Mouse (Mus musculus) left cerebral cortex, adult 8-10 months (tissue): ENCODE data around the gene Prdm2. TPM values are rescaled to one million over a fixed set of nuclear protein-coding genes. Genes with fewer than 3 reads are reported as not detected.

Experiments used
- DNase-seq, 2 experiments: peaks; one replicate each; pipeline ENCODE4 v3.0.0; 2022; ENCODE audit warnings: low spot score in 2 of 2
- total RNA-seq, 4 experiments: library from RNA; stranded (reverse); gene quantifications; 2 replicates each; pipeline ENCODE4 v1.2.4; 2022

Gene Prdm2
- total RNA-seq, result 10 to 100 TPM; 35.9 to 40.1 (median 39.0) TPM

- peak; percentile 38 to 55 for DNase-seq
These were observed at the start of gene Prdm2 for GRCm38 (mm10) chr4:143212341-143213174. Gene Prdm2, minus strand, starts transcription at chr4:143212995.

DNA sequence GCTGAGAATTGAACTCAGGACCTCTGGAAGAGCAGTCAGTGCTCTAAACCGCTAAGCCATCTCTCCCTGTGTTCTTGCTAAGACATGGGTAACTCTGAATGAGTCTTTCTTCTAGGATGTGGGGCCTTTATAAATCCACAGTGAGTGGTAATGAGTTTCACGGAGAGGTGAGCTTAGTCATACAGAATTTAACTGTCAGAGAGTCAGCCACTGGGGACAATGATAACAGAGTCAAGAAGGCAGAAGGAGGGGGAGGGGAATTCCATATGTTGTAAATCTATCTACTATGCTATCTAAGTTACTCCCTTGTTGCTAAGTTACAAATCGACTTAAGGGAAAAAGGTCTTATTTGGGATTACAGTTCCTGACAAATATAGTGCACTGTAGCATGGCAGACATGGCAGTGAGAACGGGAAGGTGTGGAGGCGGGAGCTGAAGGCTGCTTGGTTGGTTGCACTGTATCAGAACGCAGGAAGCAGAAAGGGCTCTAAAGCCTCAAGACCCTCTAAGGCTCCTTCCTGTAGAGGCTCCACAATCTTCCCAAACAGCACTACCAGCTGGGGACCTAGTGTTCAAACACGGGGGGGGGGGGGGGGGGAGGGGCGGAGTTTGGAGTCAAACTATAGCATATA is 47.0 kb upstream of the Prdm2 start:
- DNase-seq, result no peak

DNA sequence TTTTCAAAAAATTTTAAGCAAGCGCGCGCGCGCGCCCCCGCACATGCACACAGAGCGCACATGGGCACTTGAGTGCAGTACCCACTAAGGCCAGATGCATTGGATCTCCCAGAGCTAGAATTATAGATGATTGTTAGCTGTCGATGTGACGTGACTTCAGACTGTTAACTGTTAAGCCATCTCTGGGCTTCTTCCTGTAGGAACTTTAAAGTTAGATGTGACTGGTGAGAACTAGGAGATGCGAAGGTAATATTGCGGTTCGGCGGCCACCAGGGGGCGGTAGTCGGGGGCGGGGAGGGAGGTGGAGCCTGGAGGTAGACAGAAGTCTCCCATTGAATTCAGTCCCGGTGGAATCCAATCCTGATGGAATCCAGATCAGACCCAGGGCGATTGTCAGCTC is 45.7 kb upstream of the Prdm2 start:
- peak in 1 of 2 experiments; percentile 18 for DNase-seq

- no peak for DNase-seq
These were observed 45.2 kb upstream of the Prdm2 start for GRCm38 (mm10) chr4:143257971-143258370.

- no peak for DNase-seq
These were observed 42.7 kb upstream of the Prdm2 start for GRCm38 (mm10) chr4:143255541-143255940.

DNA sequence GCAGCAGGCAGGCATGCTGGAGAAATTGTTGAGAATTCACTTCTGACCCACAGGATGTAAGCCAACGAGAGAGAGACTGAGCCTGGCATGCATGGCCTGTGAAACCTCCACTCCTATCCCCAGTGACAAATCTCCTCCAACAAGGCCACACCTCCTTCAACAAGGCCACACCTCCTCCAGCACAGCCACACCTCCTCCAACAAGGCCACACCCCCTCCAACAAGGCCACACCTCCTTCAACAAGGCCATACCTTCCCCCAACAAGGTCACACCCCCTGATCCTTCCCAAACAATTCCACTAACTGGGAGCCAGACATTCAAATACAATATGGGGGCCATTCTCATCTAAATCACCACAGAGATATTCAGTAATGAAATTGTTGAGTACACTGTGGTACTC is 40.6 kb upstream of the Prdm2 start:
- no peak for DNase-seq

GRCm38 (mm10) chr4:143248050-143248449 is 35.3 kb upstream of the Prdm2 start:
- no peak for DNase-seq

DNA sequence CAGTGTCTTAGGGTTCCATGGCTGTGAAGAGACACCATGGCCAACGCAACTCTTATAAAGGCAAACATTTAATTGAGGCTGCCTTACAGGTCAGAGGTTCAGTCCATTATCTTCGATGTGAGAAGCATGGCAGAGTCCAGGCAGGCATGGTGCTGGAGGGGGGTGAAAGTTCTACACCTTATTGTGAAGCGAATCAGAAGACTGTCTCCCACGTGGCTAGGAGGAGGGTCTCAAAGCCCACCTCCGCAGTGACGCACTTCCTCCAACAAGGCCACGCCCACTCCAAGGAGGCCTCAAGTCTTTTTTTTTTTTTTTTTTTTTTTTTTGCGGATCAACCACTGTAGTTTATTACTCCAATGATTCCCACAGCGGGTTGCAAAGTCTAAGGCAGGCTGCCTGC is 28.5 kb upstream of the Prdm2 start:
- DNase-seq, result no peak

DNA sequence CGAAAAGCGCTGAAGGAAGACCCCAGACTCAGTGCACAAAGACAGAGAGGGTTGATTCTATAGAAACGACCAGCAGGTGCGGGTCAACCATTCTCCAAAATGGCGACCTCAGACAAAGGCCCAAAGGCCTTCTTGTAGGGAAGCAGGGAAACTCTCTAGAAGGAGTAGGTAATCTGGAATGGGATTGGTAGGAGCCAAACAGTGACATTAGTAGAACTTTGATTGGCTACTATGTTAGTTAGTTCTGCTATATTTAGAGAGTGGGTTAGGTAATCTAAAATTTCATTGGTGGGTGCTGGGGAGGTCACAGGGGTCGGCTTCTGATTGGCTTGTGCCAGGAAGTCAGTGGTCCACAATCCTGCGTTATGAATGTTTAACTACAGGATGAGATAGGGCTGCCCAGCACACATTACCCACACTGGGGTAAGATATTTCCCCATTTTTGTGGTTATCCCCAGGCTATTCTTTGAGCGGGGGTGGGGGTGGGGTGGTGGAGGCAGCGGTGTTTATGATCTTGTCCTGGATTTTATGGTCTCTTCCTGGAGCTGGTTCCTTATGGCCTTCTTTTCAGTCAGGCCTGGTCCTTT is 26.9 kb upstream of the Prdm2 start:
- no peak for DNase-seq

GRCm38 (mm10) chr4:143239117-143239516 is 26.3 kb upstream of the Prdm2 start:
- DNase-seq, result no peak

- peak in 1 of 2 experiments; percentile 30 for DNase-seq
These were observed 25.6 kb upstream of the Prdm2 start for GRCm38 (mm10) chr4:143238241-143239031.

- no peak for DNase-seq
These were observed 19.1 kb upstream of the Prdm2 start for GRCm38 (mm10) chr4:143231790-143232422.

- DNase-seq, result no peak
These were observed 18.3 kb upstream of the Prdm2 start for GRCm38 (mm10) chr4:143231110-143231509.

DNA sequence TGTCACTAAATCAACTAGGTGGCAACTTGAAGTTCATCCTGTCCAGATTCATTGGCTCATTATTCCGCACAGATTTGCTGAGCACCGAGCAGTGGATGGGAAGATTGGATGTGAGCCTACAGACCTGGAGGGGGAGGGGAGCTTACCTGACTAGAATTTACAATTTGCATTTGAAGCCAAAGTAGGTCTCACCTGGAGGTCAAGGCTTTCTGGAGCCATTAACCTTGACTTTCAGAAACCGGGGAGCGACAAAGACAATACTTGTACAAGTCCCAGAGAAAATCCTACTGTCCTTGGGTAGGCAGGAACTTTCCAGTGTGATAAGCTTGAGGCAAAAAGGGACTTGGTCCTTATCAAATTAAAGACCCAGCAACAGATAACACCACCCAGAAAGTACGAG is 15.2 kb upstream of the Prdm2 start:
- no peak for DNase-seq

- DNase-seq, result no peak
These were observed 13.1 kb upstream of the Prdm2 start for GRCm38 (mm10) chr4:143225886-143226285.

DNA sequence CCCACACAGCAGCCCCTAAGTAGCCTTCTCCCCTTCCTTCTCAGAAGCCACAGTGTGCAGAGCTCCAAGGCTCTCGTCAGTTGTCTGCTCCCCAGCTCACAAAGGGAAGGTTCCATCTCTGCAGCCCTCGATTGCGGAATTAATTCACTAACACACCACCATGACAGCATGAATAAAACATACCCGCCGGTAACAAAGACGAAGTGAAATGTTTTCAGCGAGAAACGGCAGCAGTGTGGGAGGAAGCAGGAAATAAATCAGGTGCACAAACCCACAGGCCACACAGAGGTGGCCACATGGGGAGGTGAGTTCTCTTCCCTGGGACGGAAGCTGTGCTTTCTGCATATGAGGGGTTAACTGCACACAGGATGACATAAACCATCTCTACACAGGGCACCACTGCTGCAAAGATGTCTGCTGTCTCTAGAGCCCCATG is 6.5 kb upstream of the Prdm2 start:
- no peak for DNase-seq

DNA sequence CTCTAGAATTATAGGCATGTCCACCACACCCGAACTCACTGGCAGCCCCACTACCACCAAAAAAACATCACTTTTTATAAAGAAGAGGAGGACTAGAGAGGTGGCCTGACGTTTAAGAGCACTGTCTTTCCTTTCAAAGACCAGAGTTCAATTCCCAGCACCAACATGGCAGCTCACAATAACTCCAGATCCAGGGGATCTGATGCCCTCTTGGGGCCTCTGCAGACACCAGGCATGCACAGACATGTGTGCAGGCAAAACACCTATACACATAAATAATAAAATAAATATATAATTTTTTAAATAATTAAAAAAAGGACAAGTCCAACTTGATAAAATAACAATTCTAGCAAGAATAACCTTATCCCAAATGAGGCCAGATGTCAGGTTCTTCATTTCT is 6.1 kb upstream of the Prdm2 start:
- no peak for DNase-seq

GRCm38 (mm10) chr4:143217189-143217588 is 4.4 kb upstream of the Prdm2 start:
- DNase-seq, result no peak

DNA sequence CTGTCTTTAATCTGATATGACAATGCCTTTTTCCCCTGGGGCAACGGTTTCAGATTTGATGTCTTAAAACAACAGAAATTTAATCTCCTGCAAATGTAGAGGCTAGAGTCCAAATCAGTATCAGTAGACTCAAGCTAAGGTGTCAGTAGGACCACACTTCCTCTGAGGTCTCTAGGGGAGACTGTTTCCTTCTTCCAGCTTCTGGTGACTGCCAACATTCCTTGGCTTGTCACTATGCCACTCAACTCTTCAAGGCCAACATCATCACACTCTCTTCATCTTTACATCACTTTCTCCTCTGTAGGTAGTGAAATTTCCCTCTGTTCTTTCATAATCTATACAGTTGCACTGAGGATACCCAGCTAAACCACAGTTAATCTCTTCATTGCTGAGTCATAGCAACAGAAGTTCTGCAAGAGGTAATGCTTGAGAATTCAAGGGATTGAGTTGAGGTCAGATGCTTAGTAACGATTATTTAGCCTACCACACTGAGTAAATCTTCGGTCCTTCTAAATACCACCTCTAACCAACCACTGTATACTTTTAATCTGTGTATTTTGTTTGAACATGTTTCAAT is 1.5 kb upstream of the Prdm2 start:
- no peak for DNase-seq

DNA sequence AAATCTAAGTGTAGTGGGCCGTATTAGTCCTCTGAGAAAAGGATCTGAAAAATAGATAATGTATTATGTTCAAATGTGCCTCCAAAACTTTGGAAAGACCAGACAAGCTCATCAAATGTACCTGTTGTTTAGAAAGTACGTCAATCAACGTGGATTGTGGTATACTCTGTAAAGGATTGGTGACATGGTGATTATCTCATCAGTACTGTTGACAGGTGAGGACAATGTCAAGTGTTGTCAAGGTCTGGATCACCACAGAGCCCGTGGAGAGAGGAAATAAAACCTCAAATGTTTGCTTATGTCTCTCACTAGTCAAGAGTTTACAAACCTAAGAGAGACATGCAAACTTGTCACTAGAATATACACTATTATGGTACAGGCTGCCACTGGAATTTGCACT is 776 bp upstream of the Prdm2 start:
- no peak for DNase-seq

DNA sequence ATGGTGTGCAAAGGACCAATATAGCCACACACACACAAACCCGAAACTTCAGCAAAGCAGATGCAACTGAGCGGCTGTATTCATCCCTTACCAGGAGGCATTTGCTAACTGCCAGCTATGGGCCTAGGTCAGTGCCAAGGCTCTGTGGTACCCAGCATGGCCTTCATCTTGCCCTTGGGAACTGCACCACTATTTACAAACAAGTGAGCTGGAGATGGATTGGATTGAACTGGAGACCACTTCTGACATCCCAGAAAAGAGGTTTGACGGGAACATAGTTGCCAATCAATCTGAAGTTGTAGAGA is 332 bp upstream of the Prdm2 start:
- DNase-seq, result no peak
